Mouse (Mus musculus): ENCODE data around the gene Chkb. TPM values are rescaled to one million over a fixed set of nuclear protein-coding genes. Genes with fewer than 3 reads are reported as not detected.
A peak's percentile ranks its signal among the peaks of the same experiment; 100 is the strongest.

The Chkb gene
- polyA plus RNA-seq, 2 experiments, result 46.9 to 72.6 TPM

- Histone ChIP-seq H3K27me3 (ENCODE audit: control insufficient read depth, insufficient read depth, low read length) (no peaks in the 10 kb centered on the region), H3K9ac (ENCODE audit: low read depth, low read length, severe bottlenecking) (no peak overlapping the region), H3K27ac (replicated peaks; ENCODE audit: low read depth, low read length) (no peak overlapping the region), H3K4me2 (replicated peaks; ENCODE audit: low read depth, low read length, severe bottlenecking) (no peak overlapping the region), H3K4me1 (ENCODE audit: control insufficient read depth, insufficient read depth, low read length) (peaks cover 7% of the 10 kb centered on the region; the same call in 1 of the 2 replicates), H3K36me3 (ENCODE audit: control insufficient read depth, insufficient read depth, low read length) (no peaks in the 10 kb centered on the region), H3K9me3 (ENCODE audit: control insufficient read depth, low read length) (no peaks in the 10 kb centered on the region), H3K4me3 (replicated peaks; ENCODE audit: low read length) (no peak overlapping the region)
- TF ChIP-seq POLR2A (IDR thresholded peaks at IDR 0.05; ENCODE audit: borderline replicate concordance, extremely low read depth, insufficient read depth, insufficient read length), result no peak
- 82% methylated on average over 4 of the region's 4 CpGs for whole genome bisulfite sequencing
- DNase-seq (ENCODE audit: low spot score) (no peak), ATAC-seq (ENCODE audit: low FRiP score, low read depth) (no peak)
These were observed 41.8 kb upstream of the Chkb start for GRCm38 (mm10) chr15:89471476-89471875.

- Histone ChIP-seq H3K36me3 (ENCODE audit: control insufficient read depth, insufficient read depth, low read length) (no peaks in the 10 kb centered on the region), H3K9ac (ENCODE audit: low read depth, low read length, severe bottlenecking) (no peak overlapping the region), H3K27me3 (ENCODE audit: control insufficient read depth, insufficient read depth, low read length) (no peaks in the 10 kb centered on the region), H3K9me3 (ENCODE audit: control insufficient read depth, low read length) (no peaks in the 10 kb centered on the region), H3K4me3 (replicated peaks; ENCODE audit: low read length) (no peak overlapping the region), H3K4me1 (ENCODE audit: control insufficient read depth, insufficient read depth, low read length) (no peaks in the 10 kb centered on the region), H3K4me2 (replicated peaks; ENCODE audit: low read depth, low read length, severe bottlenecking) (no peak overlapping the region), H3K27ac (replicated peaks; ENCODE audit: low read depth, low read length) (no peak overlapping the region)
- DNase-seq (ENCODE audit: low spot score), result peak; percentile 25
- 33% methylated on average over 2 of the region's 2 CpGs for WGBS
- no peak for ATAC-seq (ENCODE audit: low FRiP score, low read depth)
- no peak for TF ChIP-seq POLR2A (IDR thresholded peaks at IDR 0.05; ENCODE audit: borderline replicate concordance, extremely low read depth, insufficient read depth, insufficient read length)
These were observed 38.9 kb upstream of the Chkb start for GRCm38 (mm10) chr15:89468577-89468976.

- Histone ChIP-seq H3K36me3 (ENCODE audit: control insufficient read depth, insufficient read depth, low read length) (no peaks in the 10 kb centered on the region), H3K4me3 (replicated peaks; ENCODE audit: low read length) (no peak overlapping the region), H3K4me1 (ENCODE audit: control insufficient read depth, insufficient read depth, low read length) (no peaks in the 10 kb centered on the region), H3K4me2 (replicated peaks; ENCODE audit: low read depth, low read length, severe bottlenecking) (no peak overlapping the region), H3K9me3 (ENCODE audit: control insufficient read depth, low read length) (no peaks in the 10 kb centered on the region), H3K9ac (ENCODE audit: low read depth, low read length, severe bottlenecking) (no peak overlapping the region), H3K27ac (replicated peaks; ENCODE audit: low read depth, low read length) (no peak overlapping the region), H3K27me3 (ENCODE audit: control insufficient read depth, insufficient read depth, low read length) (no peaks in the 10 kb centered on the region)
- 0% methylated on average over 1 of the region's 1 CpGs for WGBS
- no peak for TF ChIP-seq POLR2A (IDR thresholded peaks at IDR 0.05; ENCODE audit: borderline replicate concordance, extremely low read depth, insufficient read depth, insufficient read length)
- DNase-seq (ENCODE audit: low spot score) (no peak), ATAC-seq (ENCODE audit: low FRiP score, low read depth) (no peak)
These were observed 35.3 kb upstream of the Chkb start for GRCm38 (mm10) chr15:89465052-89465451.

- TF ChIP-seq POLR2A (IDR thresholded peaks at IDR 0.05; ENCODE audit: borderline replicate concordance, extremely low read depth, insufficient read depth, insufficient read length), result no peak
- Histone ChIP-seq H3K9me3 (ENCODE audit: control insufficient read depth, low read length) (no peaks in the 10 kb centered on the region), H3K27me3 (ENCODE audit: control insufficient read depth, insufficient read depth, low read length) (no peaks in the 10 kb centered on the region), H3K9ac (ENCODE audit: low read depth, low read length, severe bottlenecking) (no peak overlapping the region), H3K36me3 (ENCODE audit: control insufficient read depth, insufficient read depth, low read length) (no peaks in the 10 kb centered on the region), H3K4me2 (replicated peaks; ENCODE audit: low read depth, low read length, severe bottlenecking) (no peak overlapping the region), H3K4me1 (ENCODE audit: control insufficient read depth, insufficient read depth, low read length) (no peaks in the 10 kb centered on the region), H3K27ac (replicated peaks; ENCODE audit: low read depth, low read length) (no peak overlapping the region), H3K4me3 (replicated peaks; ENCODE audit: low read length) (no peak overlapping the region)
- DNase-seq (ENCODE audit: low spot score) (no peak), ATAC-seq (ENCODE audit: low FRiP score, low read depth) (no peak)
- WGBS, result 61% methylated on average over 5 of the region's 5 CpGs
These were observed 33.9 kb upstream of the Chkb start for GRCm38 (mm10) chr15:89463334-89464235.

GRCm38 (mm10) chr15:89462176-89462575, 32.5 kb upstream of the Chkb start:
- DNase-seq (ENCODE audit: low spot score) (no peak), ATAC-seq (ENCODE audit: low FRiP score, low read depth) (no peak)
- Histone ChIP-seq H3K27ac (replicated peaks; ENCODE audit: low read depth, low read length) (no peak overlapping the region), H3K27me3 (ENCODE audit: control insufficient read depth, insufficient read depth, low read length) (no peaks in the 10 kb centered on the region), H3K36me3 (ENCODE audit: control insufficient read depth, insufficient read depth, low read length) (no peaks in the 10 kb centered on the region), H3K9ac (ENCODE audit: low read depth, low read length, severe bottlenecking) (no peak overlapping the region), H3K4me2 (replicated peaks; ENCODE audit: low read depth, low read length, severe bottlenecking) (no peak overlapping the region), H3K9me3 (ENCODE audit: control insufficient read depth, low read length) (no peaks in the 10 kb centered on the region), H3K4me1 (ENCODE audit: control insufficient read depth, insufficient read depth, low read length) (no peaks in the 10 kb centered on the region), H3K4me3 (replicated peaks; ENCODE audit: low read length) (no peak overlapping the region)
- no peak for TF ChIP-seq POLR2A (IDR thresholded peaks at IDR 0.05; ENCODE audit: borderline replicate concordance, extremely low read depth, insufficient read depth, insufficient read length)
- 64% methylated on average over 7 of the region's 7 CpGs for WGBS

Measured in limb, embryonic 14.5 days (tissue).